Mouse (Mus musculus): ENCODE results near the gene Olfr1288. TPM values are rescaled to one million over a fixed set of nuclear protein-coding genes. Genes with fewer than 3 reads are reported as not detected.

The Olfr1288 gene
- total RNA-seq (2021): not detected
- long read RNA-seq, experiment 1: 0 reads
- long read RNA-seq, experiment 2: 0 reads

DNA sequence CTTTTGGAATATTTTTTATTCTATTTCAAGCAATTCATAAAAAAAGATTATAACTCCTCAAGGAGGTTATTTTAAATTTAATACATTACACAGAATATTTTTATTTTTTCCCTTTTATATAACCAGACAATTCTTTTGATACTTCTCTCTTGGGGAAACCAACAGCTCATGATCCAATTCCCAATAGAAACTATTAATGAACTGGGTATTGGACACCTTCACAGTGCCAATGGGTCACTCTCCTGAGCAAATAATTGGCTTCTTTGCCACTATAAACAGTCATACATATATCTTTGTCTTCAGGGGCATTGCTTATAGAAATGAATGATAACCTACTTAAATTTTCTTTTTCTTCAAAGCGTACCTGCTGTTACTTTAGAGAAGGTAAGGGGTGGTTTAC is at the start of gene Olfr1288:
Gene Olfr1288, plus strand, starts transcription at position 301 of the 400 bp plus-strand sequence.
- no peak for DNase-seq (ENCODE audit: low spot score)

DNA sequence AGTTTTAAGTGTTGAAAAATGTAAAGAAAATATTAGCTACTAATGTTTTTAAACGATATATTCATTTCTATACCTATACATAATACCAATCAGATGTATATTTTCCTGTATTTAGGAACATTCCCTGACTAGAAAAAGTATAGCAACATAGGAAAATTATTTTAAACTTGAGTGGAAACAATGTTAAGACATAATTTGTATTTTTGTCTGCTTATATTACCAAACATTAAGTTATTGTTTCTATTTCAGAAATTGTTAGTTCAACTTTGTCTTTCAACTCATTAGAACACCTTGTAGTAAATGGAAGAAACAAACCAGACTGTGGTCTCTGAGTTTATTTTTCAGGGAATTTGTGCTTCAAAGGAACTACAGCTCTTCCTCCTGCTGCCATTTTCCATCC is 25.1 kb upstream of the Olfr1288 start, which contains the start of gene Olfr1287:
Gene Olfr1287, plus strand, starts transcription at position 301 of the 400 bp plus-strand sequence.
- no peak for DNase-seq (ENCODE audit: low spot score)

DNA sequence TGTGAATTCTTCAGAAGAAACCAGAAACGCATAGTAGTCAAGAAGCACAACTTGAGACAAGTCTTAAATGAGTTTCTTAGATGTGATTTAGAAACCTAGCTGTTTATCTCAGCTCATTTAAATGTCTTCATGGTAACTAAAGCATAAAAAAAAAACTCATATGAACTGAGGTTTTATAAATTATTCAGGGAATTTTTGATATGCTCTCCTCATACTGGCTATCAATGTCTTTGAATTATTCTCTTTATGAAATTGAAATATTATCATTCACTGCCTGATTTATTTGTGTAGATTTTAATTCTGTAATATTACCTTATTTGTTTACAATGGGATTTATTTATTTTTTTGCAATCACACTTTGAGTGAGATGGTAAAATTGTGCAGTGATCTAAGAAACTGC is 6.6 kb downstream of the Olfr1288 start, which contains the start of gene Olfr1289:
Gene Olfr1289, plus strand, starts transcription at position 301 of the 400 bp plus-strand sequence.
- DNase-seq (ENCODE audit: low spot score): no peak

DNA sequence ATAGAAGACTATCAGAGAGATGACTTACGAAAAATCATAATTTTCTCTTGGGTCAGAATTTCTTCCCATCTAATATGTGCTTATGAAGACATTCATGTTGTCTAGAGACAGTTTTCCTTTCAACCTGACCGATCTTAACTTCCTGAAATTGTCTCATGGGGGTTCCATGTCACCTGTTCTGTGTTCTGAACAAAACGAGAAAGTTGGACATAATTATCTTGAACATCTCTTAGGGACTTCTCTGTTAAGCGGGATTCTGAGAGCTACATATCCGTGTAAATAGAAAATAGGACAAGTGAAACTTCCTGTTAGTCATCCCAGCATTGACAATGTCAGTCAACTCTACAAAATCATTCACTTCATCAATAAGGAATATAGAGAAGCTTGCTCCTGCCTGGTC is 19.8 kb downstream of the Olfr1288 start, which contains the start of gene Olfr1290:
Gene Olfr1290, minus strand, starts transcription at position 101 of the 400 bp plus-strand sequence.
- no peak for DNase-seq (ENCODE audit: low spot score)

DNA sequence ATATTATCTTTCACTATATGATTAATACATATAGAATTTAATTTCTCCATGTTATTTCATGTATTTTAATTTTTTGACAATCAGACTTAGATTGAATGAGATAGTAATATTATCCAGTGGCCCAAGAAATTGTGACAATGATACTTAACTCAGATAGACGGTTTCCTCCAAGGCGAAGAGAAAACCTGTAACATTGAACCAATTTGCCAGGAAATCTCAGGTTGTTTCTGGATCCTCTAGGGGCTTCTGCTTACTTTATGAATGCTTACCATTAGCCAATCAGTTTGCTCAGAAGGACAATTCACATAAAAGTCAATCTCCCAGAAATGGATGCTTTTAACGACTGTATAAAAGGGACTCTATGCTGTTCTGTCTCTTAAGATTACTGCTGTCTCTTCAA is 23.0 kb downstream of the Olfr1288 start, which contains the start of gene Olfr1291-ps1:
Gene Olfr1291-ps1, plus strand, starts transcription at position 301 of the 400 bp plus-strand sequence.
- no peak for DNase-seq (ENCODE audit: low spot score)

DNA sequence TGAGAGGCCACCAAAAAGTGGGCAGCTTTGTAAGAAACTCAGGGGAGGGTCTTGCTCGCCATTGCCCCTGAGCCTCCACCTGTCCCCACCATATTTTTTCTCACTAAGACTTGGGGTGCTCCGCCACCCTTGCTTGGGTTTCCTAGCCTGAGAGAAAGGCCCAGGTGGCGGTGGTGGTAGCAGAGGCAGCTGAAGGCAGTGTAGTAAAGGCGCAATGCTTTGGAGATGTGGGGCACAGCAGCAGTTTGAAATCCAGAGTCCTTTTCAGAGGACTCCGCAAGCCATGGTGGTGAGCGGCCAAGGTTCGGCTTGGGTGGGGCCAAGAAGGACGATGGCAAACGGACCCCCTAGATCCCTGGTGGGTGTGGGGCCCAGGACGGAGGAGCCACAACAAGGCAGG is 43.5 kb downstream of the Olfr1288 start:
- DNase-seq (ENCODE audit: low spot score): no peak

DNA sequence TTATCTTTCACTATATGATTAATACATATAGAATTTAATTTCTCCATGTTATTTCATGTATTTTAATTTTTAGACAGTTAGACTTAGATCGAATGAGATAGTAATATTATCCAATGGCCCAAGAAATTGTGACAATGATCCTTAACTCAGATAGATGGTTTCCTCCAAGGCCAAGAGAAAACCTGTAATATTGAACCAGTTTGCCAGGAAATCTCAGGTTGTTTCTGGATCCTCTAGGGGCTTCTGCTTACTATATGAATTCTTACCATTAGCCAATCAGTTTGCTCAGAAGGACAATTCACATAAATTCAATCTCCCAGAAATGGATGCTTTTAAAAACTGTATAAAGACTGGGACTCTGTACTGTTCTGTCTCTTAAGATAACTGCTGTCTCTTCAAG is 51.0 kb downstream of the Olfr1288 start, which contains the start of gene Olfr1293-ps:
Gene Olfr1293-ps, plus strand, starts transcription at position 301 of the 400 bp plus-strand sequence.
- DNase-seq (ENCODE audit: low spot score): no peak

Other genes with a start within 250 kb of the Olfr1288 start
- not detected for gene 4930430A15Rik, start 244.5 kb upstream of the Olfr1288 start, total RNA-seq (2021)
- not detected for gene Olfr1275, start 238.8 kb upstream of the Olfr1288 start, total RNA-seq (2021)
- gene Olfr1276, start 219.6 kb upstream of the Olfr1288 start, total RNA-seq (2021): not detected
- gene Olfr1277, start 200.0 kb upstream of the Olfr1288 start, total RNA-seq (2021): not detected
- gene Olfr1278, start 184.0 kb upstream of the Olfr1288 start, total RNA-seq (2021): not detected
- not detected for gene Olfr1279, start 173.5 kb upstream of the Olfr1288 start, total RNA-seq (2021)
- gene Olfr1280, start 160.1 kb upstream of the Olfr1288 start, total RNA-seq (2021): not detected
- gene Olfr1281, start 147.6 kb upstream of the Olfr1288 start, total RNA-seq (2021): not detected
- gene Olfr1282, start 138.0 kb upstream of the Olfr1288 start, total RNA-seq (2021): not detected
- gene Olfr1283, start 107.3 kb upstream of the Olfr1288 start, total RNA-seq (2021): not detected
- gene Olfr1284, start 98.6 kb upstream of the Olfr1288 start, total RNA-seq (2021): not detected
- not detected for gene Olfr1286, start 51.0 kb upstream of the Olfr1288 start, total RNA-seq (2021)
- gene Olfr1287, start 25.0 kb upstream of the Olfr1288 start, total RNA-seq (2021): not detected
- gene Olfr1289, start 6.7 kb downstream of the Olfr1288 start, total RNA-seq (2021): not detected
- not detected for gene Olfr1290, start 19.7 kb downstream of the Olfr1288 start, total RNA-seq (2021)
- gene Olfr1291-ps1, start 23.1 kb downstream of the Olfr1288 start, total RNA-seq (2021): not detected
- not detected for gene Olfr1293-ps, start 51.1 kb downstream of the Olfr1288 start, total RNA-seq (2021)
- not detected for gene Olfr1294, start 66.2 kb downstream of the Olfr1288 start, total RNA-seq (2021)
- not detected for gene Olfr1295, start 95.6 kb downstream of the Olfr1288 start, total RNA-seq (2021)
- gene Olfr1297, start 152.4 kb downstream of the Olfr1288 start, total RNA-seq (2021): not detected
- not detected for gene Olfr1298, start 175.1 kb downstream of the Olfr1288 start, total RNA-seq (2021)
- gene Olfr1299, start 187.3 kb downstream of the Olfr1288 start, total RNA-seq (2021): not detected